Mouse (Mus musculus): Measurements from ENCODE around the gene Gng2.

- TF ChIP-seq HCFC1 (IDR thresholded peaks at IDR 0.05; ENCODE audit: borderline replicate concordance, insufficient read depth, low read length): no peak
- TF ChIP-seq MAFK (IDR thresholded peaks at IDR 0.05; ENCODE audit: insufficient read depth, low read depth, low read length): no peak
These were observed 59.9 kb downstream of the Gng2 start for GRCm38 (mm10) chr14:19917534-19917933.

Data from ES-E14 (cell line).